Mouse (Mus musculus): ENCODE data around the gene Mapkapk3.

Gene Mapkapk3

DNA sequence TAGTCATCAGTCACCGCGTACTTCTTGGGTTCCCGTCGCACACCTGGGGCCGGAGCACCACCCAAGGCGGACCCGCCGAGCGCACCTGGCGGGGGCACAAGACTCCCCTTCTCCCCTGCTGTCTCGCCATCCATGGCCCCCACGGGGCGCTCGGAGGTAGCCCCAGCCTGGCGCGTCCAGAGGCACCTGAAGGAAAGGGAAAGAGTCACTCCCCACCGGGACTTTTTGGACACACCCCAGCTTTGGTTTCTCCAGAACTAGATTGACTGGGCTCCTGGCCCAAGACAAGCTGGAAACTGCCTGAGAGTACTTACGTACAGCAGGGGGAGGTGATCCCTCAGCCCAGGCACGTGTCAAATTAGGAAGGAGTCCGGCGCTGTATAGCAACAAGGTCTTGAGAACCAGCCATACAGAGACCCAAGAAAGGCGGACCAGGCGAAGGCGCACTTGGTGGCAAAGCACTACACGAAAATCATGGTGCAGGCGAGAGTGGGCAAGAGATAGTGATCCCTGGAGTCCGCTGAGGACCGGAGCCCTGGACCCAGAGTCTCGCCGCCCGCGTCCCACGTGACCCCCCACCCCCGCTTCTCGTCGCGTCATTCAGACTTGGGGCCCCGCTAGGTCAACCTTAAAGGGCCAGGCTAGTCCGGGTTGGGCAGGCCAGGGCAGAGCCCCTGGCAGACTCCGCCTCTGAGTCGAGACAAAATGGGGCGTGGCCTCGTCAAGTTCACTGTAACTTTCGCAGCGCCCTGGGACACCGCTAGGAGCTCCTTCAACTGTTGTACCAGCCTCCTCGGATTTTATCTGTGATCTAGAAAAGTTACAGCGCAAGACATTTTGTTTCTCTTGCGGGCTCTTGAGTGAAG is at the start of gene Mapkapk3:
Gene Mapkapk3, minus strand, starts transcription at position 667 of the 866 bp plus-strand sequence.
- DNase-seq (ENCODE audit: low read depth, low spot score), result peak; percentile 71

DNA sequence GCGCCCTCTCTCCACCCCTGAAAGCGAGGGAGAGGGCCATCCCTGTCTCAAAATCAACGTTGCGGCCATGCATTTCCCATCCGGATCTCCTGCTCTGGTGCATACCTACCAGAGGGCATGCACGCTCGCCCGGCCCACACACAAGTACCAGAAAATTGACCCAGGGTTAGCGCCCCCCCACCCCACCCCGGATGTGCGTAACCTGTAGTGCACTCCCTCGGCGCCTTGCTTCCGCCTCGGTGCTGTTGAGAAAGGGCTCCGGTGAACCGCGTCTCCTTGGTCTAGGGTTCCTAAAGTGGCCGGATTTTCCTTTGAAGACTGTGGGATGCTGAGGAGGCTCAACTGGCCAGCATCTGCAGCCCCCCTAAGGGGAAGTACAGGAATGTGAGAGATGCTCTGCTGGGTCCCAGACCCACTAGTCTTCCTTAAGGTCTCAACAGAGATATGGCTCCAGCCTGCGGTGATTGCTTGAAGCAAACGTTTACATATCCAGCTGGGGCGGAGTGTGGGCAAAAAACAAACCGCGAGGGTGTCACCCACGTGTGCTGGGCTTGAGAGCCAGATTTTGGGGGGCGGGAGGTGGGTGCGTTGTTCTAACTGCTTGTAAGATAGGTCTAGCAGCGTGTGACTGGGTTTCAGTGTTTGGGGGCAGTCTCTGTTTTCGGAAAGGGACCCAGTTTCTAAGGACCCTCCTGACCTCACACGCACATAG is 48.7 kb upstream of the Mapkapk3 start, which contains the start of gene Hemk1:
Gene Hemk1, minus strand, starts transcription at position 179 of the 712 bp plus-strand sequence.
- peak; percentile 89 for DNase-seq (ENCODE audit: low read depth, low spot score)

DNA sequence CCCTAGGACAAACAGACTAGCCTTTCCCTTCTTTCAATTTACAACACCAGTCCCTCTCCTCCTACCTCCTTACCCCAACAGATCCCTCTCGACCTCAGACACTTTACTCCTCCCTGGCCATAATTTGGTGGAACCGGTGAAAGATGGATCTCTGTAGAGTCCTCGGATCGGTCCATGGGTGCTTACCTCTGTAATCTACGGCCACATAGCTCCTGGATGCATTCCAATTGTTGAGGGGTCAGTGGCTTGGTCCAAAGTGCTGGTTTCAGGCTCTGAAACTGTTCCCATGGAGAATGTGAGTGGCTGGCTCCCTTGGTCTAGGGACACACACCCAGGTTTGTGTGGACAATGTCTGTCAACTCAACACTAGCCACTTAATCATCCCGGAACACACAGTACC is 46.7 kb upstream of the Mapkapk3 start:
- no peak for DNase-seq (ENCODE audit: low read depth, low spot score)

DNA sequence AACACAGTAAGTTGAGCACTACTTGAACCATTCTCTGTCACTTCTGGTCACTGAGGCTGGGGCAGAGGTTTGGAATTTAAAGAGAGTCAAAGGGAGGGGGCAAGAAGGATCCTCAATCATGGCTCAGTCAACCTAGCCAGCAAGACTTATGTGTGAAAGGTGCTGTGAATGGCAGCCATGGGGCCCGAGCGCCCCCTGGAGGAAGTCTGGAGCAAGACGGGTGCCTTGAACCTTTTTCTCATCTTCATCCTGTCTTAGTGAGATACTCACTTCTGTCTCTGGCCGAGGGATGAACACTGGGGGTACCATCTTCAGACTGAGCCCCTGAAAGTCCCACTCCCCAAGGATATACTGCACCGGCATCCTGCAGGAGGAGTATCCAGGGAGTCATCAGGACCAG is 46.2 kb upstream of the Mapkapk3 start:
- peak; percentile 60 for DNase-seq (ENCODE audit: low read depth, low spot score)

DNA sequence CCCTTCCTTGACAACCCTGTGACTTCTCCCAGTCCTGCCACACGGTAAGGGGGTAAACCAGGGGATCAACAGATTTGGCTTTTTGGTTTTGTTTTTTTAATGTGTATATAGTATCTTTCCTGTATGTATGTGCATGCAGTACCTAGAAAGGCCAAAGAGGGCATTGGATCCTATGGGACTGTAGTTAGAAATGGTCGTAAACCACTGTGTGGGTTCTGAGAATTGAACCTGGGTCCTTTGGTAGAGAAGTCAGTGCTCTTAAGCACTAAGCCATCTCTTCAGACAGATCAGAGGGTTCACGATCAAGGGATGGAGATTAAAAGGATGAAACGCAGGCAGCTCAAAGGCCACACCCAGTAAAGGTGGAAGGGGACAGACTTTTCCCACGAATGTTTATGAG is 45.4 kb upstream of the Mapkapk3 start:
- no peak for DNase-seq (ENCODE audit: low read depth, low spot score)

DNA sequence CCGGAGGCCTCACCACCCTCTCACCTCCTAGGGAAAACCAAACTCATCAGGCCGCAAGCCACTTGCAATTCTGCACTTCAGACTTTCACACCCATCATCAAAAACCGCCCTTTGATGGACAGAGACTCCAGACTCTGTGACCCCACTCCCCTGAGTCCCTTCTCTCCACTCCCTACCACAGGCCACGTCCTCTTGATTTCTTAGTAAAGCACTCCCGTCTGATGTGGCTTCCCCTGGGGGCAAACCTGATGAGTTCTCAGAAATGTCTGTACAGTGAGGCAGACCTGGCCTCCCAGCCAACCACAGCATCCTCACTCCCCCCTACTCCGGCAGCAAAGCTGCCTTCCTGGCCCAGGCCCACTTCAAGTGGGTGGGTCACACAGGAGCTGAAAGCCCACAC is 44.7 kb upstream of the Mapkapk3 start:
- DNase-seq (ENCODE audit: low read depth, low spot score), result no peak

DNA sequence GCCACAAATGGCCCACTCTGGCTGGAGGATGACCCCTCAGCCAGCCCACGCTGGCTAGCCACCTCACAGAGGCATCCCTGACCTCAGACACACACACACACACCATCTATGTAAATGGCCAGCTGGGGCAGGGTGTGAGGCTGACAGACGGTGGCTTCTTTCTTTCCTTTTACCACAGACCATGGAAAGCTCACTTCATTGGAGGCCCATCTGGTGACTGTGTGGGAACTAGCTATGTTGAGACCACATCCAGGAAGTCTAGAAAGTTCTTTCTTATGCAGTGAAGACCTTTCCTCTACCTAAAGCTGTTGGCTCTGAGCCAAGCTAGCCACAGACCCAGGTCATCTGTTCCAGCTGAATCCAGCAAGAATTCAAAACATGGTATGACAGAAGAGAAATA is 44.0 kb upstream of the Mapkapk3 start:
- no peak for DNase-seq (ENCODE audit: low read depth, low spot score)

DNA sequence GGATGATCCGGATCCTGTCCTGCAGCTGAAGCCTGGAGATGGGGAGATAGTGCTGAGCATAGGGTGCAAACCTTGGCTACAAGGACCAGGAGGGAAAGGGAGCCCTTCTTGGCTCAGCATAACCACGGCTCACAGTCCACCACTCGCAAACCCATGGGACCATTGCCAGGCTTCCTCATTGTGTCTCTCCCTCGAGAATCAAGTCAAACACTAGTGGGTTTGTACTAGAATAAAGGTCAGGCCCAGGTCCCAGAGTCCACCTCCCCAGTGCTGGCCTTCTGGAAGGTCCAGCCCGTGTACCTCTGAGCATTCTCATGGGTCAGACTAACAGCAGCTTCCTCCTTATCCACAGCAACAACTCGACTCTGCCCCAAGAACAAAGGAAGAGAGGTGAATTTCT is 41.1 kb upstream of the Mapkapk3 start:
- no peak for DNase-seq (ENCODE audit: low read depth, low spot score)

DNA sequence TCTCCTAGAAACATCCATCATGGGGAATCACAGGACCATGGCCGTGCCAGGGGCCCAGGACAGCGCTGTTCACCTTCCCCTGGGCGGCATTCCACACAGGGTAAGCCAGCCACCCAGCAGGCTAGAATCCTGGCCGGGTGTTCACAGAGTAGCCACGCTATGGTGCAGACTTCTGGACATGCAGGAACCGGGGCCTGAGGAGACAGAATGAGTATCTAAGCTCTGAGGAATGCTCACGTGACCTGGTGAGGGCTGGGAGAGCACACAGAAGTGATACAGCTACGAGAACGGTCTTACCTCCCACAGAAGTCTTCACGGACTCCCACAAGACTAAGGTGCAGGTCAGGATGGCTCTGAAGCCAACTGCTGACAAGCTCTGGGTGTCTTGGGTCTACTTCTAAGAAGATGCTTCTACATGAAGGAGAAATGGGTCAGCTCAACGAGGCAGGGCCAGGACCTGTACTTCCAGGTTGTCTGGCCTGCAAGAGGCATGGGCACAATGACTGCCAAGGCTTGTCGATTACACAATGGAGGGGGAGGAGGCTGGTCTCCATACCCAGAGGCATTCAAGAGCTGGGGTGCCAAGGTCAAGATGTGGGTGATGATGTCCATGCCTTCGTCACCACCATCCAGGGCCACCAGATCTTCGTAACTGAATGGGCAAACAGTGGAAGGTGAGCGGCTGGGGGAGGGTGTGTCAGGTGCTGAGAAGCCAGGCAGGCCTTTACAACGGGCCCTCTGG is 38.4 kb upstream of the Mapkapk3 start:
- no peak for DNase-seq (ENCODE audit: low read depth, low spot score)

DNA sequence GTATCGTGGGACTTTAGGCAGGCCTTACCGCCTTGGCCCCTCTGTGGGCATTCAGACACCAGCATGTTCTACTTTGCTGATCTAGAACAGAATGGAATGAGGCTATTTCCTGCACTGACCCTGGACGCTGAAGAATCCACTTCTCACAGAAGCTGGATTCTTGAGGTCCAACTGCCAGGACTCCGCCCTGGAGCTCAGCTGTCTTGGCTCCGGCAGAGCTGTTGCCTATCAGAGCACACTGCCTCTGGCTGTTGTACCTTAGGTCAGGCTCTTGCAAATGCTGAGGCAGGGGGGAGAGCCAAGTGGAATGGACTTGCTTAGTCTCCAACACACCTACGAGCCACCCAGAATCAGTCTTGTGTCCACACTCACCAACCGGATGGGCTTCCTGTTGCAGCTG is 36.2 kb upstream of the Mapkapk3 start:
- no peak for DNase-seq (ENCODE audit: low read depth, low spot score)

DNA sequence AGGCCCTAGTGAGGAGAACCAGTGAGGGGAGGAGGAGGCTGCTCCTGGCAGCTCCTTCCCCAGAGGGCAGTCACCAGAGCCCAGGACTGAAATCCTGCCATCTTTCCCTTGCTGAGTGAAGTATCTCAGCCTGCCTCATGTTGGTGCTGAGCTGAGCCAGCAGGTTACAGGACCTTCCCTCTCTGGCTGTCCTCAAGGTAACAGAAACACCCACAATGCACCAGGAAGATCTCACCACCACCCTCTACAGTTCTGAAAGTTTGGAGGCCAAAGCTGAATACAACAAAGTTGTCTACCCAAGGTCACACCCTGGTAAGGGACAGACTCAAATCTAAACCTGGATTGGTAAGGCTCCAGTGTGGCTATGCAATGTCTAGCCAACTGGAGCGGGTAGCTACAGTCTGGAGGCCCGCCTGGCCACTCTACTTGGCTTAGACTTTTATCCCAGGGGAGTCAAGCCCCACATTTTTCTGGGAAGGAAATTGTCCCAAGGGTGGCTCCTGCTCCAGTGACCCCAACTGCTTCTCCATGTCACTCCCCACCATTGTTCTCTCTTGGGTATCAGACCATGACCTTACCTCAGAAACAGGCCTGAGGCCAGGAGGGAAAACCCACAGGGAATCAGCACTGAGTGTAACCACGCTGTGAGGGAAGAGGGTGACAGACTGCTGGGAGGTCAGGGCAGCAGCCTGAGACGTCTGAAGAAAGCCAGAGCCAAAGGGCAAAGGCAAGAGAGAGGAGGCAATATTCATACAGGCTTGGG is 35.3 kb upstream of the Mapkapk3 start:
- no peak for DNase-seq (ENCODE audit: low read depth, low spot score)

DNA sequence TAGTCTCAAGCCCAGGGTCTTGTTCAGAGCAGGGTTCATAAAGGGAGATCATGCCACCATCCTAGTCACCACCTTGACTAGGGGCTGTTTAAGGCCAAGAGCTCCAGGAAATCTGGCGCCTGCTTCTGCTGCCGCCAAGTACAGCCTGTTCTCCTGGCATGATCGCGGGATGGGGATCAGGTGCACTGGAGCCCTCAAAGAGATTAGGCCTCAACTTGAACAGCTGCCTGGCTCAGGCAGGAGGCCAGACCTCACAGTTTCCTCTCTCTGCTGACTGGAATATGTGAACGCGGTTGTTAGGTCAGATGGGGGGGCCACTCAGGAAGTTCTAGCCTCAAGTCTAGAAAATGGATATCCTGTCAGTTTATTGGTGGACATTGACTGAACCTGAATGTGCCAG is 33.9 kb upstream of the Mapkapk3 start:
- DNase-seq (ENCODE audit: low read depth, low spot score), result no peak

DNA sequence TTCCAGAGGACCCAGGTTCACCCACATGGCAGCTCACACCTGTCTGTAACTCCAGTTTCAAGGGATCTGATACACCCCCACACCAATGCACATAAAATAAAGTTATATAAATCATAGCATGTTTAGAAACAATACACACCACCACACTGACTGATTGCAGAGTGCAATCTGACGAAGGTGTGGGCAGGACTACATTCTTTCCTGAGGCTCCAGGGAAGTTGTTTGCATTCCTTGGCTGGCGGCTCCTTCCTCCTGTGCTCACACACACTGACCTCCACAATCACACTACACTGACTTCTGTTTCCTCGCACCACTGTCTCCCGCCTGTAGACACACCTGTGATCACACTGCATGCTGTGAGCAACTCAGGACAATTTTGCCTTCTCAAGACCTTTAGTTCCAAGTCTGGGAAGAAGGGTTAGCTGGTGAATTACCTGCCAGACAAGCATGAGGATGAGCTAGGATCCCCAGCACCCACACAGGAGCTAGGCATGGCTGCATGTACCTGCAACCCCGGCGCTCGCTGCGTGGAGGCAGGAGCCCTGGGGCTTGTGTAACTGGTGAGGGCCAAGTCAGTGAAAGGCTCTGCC is 32.9 kb upstream of the Mapkapk3 start:
- DNase-seq (ENCODE audit: low read depth, low spot score), result no peak

DNA sequence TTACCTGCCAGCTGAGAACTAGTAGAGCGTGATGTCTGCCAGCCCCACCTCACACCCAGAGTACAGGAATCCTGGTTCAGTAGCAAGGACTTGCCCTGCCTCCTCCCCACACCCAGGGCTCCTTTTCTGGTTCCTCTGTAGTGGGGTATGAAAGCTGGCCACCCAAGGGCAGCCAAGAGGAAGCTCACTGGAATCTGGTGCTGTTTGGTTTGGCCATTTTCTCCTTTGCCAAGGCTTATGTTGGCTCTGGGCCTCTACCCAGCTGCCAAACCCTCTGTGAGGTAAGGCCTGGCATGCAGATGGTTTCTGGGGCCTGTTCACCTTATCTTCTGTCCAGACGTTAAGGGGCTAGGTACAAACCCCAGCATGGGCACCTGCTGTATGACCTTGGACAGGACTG is 26.1 kb upstream of the Mapkapk3 start:
- no peak for DNase-seq (ENCODE audit: low read depth, low spot score)

DNA sequence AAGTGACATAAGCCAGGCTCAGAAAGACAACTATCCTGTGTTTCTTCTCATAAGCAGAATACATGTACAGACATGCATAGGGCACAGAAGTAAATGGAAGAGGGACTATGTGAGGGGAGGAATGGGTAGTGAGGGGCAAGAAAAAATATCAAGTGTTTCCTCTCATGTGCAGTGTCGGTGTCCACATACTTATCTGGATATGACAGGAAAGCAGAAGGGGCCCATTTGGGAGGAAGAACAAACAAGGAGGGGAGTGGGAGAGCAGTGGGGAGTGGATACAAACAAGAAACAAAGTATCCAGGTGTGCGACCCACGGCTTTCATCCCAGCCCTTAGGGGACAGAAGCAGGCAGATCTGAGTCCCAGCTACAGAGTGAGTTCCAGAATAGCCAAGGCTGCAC is 24.2 kb upstream of the Mapkapk3 start:
- DNase-seq (ENCODE audit: low read depth, low spot score), result no peak

DNA sequence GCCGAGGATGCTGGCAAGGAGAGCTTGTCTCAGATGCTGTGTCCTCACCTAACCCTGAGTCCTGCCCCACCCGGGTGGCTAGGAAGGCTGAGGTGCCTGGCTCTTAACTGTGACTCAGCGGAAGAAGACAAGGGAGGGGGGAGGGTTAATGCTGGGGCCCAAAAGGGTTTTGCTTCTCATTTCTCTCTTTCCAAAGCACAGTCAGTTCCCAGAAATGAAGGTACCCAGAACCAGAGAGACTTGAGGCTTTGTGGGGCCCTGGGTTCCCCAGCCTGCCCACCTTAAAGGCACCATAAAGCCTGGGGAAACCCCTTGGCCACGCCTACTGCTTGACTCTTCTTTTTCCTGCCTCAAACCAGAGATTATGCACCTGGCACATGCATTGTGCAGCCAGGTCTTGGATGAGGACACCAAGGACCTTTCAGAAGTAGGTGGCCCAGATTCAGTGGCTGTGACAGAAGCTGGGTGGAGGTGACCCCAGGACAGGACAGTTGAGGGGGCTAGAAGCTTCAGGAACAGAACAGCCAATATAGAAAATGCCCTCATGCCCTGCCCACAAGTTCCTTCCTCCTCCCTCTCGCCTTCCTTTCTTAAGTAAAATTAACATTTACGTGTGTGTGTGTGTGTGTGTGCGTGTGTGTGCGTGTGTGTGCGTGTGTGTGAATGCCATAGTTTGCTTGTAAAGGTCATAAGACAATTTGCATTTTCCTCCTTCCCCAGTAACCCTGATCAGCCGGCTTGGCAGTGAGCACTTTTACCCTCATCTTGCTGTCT is 23.3 kb upstream of the Mapkapk3 start:
- no peak for DNase-seq (ENCODE audit: low read depth, low spot score)

DNA sequence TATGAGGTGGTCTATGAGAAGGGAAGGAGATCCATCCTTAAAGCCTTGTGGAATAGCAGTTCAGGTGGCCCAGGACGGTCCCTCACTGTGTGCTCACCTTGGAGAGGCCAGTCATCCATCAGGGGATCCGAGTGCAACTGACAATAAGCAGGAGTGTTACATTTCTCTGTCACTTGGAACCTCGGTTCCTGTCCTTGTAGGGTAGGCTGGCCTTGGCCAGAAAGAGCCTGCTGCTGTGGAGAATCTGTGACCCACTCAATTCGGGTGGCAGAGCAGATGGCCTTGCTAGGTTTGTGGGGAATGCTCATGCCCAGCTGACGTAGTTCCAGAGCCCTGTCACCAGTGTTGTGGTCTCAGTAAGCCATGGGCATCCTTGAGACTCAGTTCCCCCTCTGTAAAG is 19.9 kb upstream of the Mapkapk3 start:
- DNase-seq (ENCODE audit: low read depth, low spot score), result no peak

DNA sequence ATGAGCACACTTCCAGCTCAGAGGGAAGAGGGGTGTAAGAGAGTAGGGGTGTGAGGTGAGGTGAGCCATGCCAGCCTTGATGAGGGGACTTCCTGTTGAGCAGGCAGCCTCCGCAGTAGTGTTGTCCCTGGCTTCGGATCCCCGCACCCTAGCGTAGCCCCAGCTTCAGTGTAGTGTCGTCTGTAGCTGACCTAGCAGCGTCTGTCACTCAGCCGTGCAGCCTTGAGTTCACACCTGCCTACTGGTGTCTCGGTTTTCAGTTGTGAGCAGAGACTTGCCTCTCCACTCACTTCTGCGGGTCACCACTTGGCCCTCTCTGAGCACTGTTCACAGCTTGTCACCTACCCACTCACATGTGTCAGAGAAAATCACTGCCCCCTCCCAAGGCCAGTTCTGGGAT is 19.5 kb upstream of the Mapkapk3 start:
- no peak for DNase-seq (ENCODE audit: low read depth, low spot score)

DNA sequence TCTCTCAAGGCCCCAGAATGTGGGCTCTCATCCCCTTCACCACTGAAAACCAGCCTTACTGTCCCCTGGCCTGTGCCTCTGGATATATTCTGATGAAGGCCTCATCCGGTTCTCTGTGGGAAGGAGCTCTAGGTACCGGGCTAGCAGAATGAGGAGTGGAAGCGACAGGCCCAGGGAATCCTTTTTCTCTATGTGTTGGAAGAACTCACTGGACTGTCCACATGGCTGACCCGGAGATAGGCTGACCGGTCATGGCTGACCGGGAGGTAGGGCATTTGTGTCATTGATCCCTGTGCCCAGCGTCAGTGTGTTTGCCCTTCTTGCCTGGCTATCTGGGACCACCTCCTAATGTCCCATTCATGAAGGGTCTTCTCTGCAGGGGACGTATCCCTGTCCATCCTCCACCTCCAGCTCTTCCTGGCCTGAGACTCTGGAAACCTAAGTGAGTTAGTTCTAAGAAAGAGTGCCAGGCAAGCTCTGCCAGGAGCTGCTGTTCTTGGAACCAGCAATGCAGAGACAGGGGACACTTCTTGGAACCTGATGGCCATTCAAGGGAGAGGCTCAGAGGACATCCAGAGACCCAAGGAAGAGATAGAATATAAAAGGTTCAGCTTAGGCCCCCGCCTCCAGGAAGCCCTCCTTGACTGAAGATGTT is 18.8 kb upstream of the Mapkapk3 start:
- DNase-seq (ENCODE audit: low read depth, low spot score), result no peak

DNA sequence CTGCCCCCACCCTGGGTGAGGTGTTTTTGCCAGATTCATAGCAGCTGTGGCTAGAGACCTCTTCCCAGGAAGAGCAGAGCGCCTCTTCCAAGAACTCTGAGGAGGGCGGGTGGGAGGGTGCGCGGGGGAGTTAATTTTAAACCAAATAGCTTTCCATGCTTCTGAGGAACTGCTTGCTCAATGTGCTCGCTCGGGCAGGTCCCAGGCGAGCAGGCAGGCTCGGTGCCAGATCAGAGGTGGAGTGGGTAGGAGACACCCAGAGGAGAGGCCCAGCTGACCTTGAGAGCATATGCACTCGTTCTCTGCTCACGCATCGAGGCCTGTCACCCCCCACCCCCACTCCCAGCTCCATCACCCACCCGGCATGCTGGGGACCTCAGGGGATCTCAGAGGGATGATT is 18.2 kb upstream of the Mapkapk3 start:
- DNase-seq (ENCODE audit: low read depth, low spot score), result no peak
